Mouse (Mus musculus): ENCODE data around the gene C2cd3. TPM values are rescaled to one million over a fixed set of nuclear protein-coding genes. Genes with fewer than 3 reads are reported as not detected.
A peak's percentile ranks its signal among the peaks of the same experiment; 100 is the strongest.

Gene C2cd3
- polyA plus RNA-seq, 1 experiment from 2014 or later = 37.5 TPM

GRCm38 (mm10) chr7:100372452-100372980 is 483 bp downstream of the C2cd3 start:
- Histone ChIP-seq H3K27ac (replicated peaks) (peak overlapping the region; percentile 91), H3K4me3 (peak overlapping the region; percentile 93), H3K9me3 (no peaks in the 10 kb centered on the region), H3K36me3 (replicated peaks) (peaks cover 38% of the 10 kb centered on the region), H3K27me3 (replicated peaks; ENCODE audit: low read depth, poor library complexity, severe bottlenecking) (no peaks in the 10 kb centered on the region), H3K4me1 (peaks cover 26% of the 10 kb centered on the region)
- 8% methylated on average over 17 of the region's 17 CpGs for WGBS
- DNase-seq (ENCODE audit: low spot score) = no peak

- H3K27me3 ChIP-seq (replicated peaks; ENCODE audit: low read depth, poor library complexity, severe bottlenecking) = no peaks in the 10 kb centered on the region
- no peaks in the 10 kb centered on the region for H3K9me3 ChIP-seq
- WGBS = 88% methylated on average over 2 of the region's 2 CpGs
- DNase-seq (ENCODE audit: low spot score) = no peak
- peaks cover 84% of the 10 kb centered on the region for H3K36me3 ChIP-seq (replicated peaks)
- peaks cover 1% of the 10 kb centered on the region; the same call in 1 of the 2 replicates for H3K4me1 ChIP-seq
- H3K27ac ChIP-seq (replicated peaks) = no peak overlapping the region
- H3K4me3 ChIP-seq = no peak overlapping the region
These were observed 6.2 kb downstream of the C2cd3 start for GRCm38 (mm10) chr7:100378257-100378656.

- H3K27ac ChIP-seq (replicated peaks) = no peak overlapping the region
- no peak for DNase-seq (ENCODE audit: low spot score)
- no peaks in the 10 kb centered on the region for H3K9me3 ChIP-seq
- no peaks in the 10 kb centered on the region for H3K4me1 ChIP-seq
- peaks cover 82% of the 10 kb centered on the region for H3K36me3 ChIP-seq (replicated peaks)
- H3K4me3 ChIP-seq = no peak overlapping the region
- no peaks in the 10 kb centered on the region for H3K27me3 ChIP-seq (replicated peaks; ENCODE audit: low read depth, poor library complexity, severe bottlenecking)
These were observed 9.1 kb downstream of the C2cd3 start for GRCm38 (mm10) chr7:100381161-100381560.

GRCm38 (mm10) chr7:100383207-100383606 is 11.2 kb downstream of the C2cd3 start:
- Histone ChIP-seq H3K27ac (replicated peaks) (no peak overlapping the region), H3K36me3 (replicated peaks) (peaks cover 81% of the 10 kb centered on the region), H3K4me3 (no peak overlapping the region), H3K4me1 (no peaks in the 10 kb centered on the region), H3K27me3 (replicated peaks; ENCODE audit: low read depth, poor library complexity, severe bottlenecking) (no peaks in the 10 kb centered on the region), H3K9me3 (no peaks in the 10 kb centered on the region)
- DNase-seq (ENCODE audit: low spot score) = no peak
- 88% methylated on average over 2 of the region's 2 CpGs for WGBS

GRCm38 (mm10) chr7:100388174-100388573 is 16.1 kb downstream of the C2cd3 start:
- Histone ChIP-seq H3K27me3 (replicated peaks; ENCODE audit: low read depth, poor library complexity, severe bottlenecking) (no peaks in the 10 kb centered on the region), H3K4me1 (no peaks in the 10 kb centered on the region), H3K36me3 (replicated peaks) (peaks cover 83% of the 10 kb centered on the region), H3K27ac (replicated peaks) (no peak overlapping the region), H3K9me3 (no peaks in the 10 kb centered on the region), H3K4me3 (no peak overlapping the region)
- 93% methylated on average over 2 of the region's 2 CpGs for WGBS
- DNase-seq (ENCODE audit: low spot score) = no peak

- no peak for DNase-seq (ENCODE audit: low spot score)
- 92% methylated on average over 8 of the region's 8 CpGs for WGBS
- Histone ChIP-seq H3K9me3 (no peaks in the 10 kb centered on the region), H3K36me3 (replicated peaks) (peaks cover 86% of the 10 kb centered on the region), H3K27ac (replicated peaks) (no peak overlapping the region), H3K27me3 (replicated peaks; ENCODE audit: low read depth, poor library complexity, severe bottlenecking) (no peaks in the 10 kb centered on the region), H3K4me1 (no peaks in the 10 kb centered on the region), H3K4me3 (no peak overlapping the region)
These were observed 18.1 kb downstream of the C2cd3 start for GRCm38 (mm10) chr7:100390166-100390565.

GRCm38 (mm10) chr7:100392265-100392664 is 20.2 kb downstream of the C2cd3 start:
- no peak overlapping the region for H3K27ac ChIP-seq (replicated peaks)
- peak; percentile 23 for DNase-seq (ENCODE audit: low spot score)
- H3K4me3 ChIP-seq = no peak overlapping the region
- peaks cover 98% of the 10 kb centered on the region for H3K36me3 ChIP-seq (replicated peaks)
- H3K27me3 ChIP-seq (replicated peaks; ENCODE audit: low read depth, poor library complexity, severe bottlenecking) = no peaks in the 10 kb centered on the region
- H3K9me3 ChIP-seq = no peaks in the 10 kb centered on the region
- no peaks in the 10 kb centered on the region for H3K4me1 ChIP-seq
- WGBS = 84% methylated on average over 2 of the region's 2 CpGs

- H3K4me3 ChIP-seq = no peak overlapping the region
- no peaks in the 10 kb centered on the region for H3K27me3 ChIP-seq (replicated peaks; ENCODE audit: low read depth, poor library complexity, severe bottlenecking)
- H3K27ac ChIP-seq (replicated peaks) = no peak overlapping the region
- H3K4me1 ChIP-seq = no peaks in the 10 kb centered on the region
- DNase-seq (ENCODE audit: low spot score) = peak; percentile 30
- 84% methylated on average over 8 of the region's 8 CpGs for WGBS
- peaks cover 83% of the 10 kb centered on the region for H3K36me3 ChIP-seq (replicated peaks)
- no peaks in the 10 kb centered on the region for H3K9me3 ChIP-seq
These were observed 27.3 kb downstream of the C2cd3 start for GRCm38 (mm10) chr7:100399231-100399913.

GRCm38 (mm10) chr7:100400899-100401539 is 29.0 kb downstream of the C2cd3 start:
- Histone ChIP-seq H3K27me3 (replicated peaks; ENCODE audit: low read depth, poor library complexity, severe bottlenecking) (no peaks in the 10 kb centered on the region), H3K4me3 (no peak overlapping the region), H3K36me3 (replicated peaks) (peaks cover 83% of the 10 kb centered on the region), H3K27ac (replicated peaks) (no peak overlapping the region), H3K4me1 (no peaks in the 10 kb centered on the region), H3K9me3 (no peaks in the 10 kb centered on the region)
- WGBS = 69% methylated on average over 4 of the region's 4 CpGs
- DNase-seq (ENCODE audit: low spot score) = no peak

- no peaks in the 10 kb centered on the region for H3K9me3 ChIP-seq
- peaks cover 83% of the 10 kb centered on the region for H3K36me3 ChIP-seq (replicated peaks)
- 95% methylated on average over 4 of the region's 4 CpGs for WGBS
- no peak overlapping the region for H3K4me3 ChIP-seq
- H3K4me1 ChIP-seq = no peaks in the 10 kb centered on the region
- H3K27me3 ChIP-seq (replicated peaks; ENCODE audit: low read depth, poor library complexity, severe bottlenecking) = no peaks in the 10 kb centered on the region
- DNase-seq (ENCODE audit: low spot score) = no peak
- H3K27ac ChIP-seq (replicated peaks) = no peak overlapping the region
These were observed 30.7 kb downstream of the C2cd3 start for GRCm38 (mm10) chr7:100402715-100403114.

- DNase-seq (ENCODE audit: low spot score) = no peak
- no peaks in the 10 kb centered on the region for H3K27me3 ChIP-seq (replicated peaks; ENCODE audit: low read depth, poor library complexity, severe bottlenecking)
- H3K36me3 ChIP-seq (replicated peaks) = peaks cover 99% of the 10 kb centered on the region
- no peaks in the 10 kb centered on the region for H3K4me1 ChIP-seq
- H3K9me3 ChIP-seq = no peaks in the 10 kb centered on the region
- WGBS = 94% methylated on average over 5 of the region's 5 CpGs
- H3K27ac ChIP-seq (replicated peaks) = no peak overlapping the region
- no peak overlapping the region for H3K4me3 ChIP-seq
These were observed 35.6 kb downstream of the C2cd3 start for GRCm38 (mm10) chr7:100407677-100408076.

- Histone ChIP-seq H3K9me3 (no peaks in the 10 kb centered on the region), H3K27me3 (replicated peaks; ENCODE audit: low read depth, poor library complexity, severe bottlenecking) (no peaks in the 10 kb centered on the region), H3K27ac (replicated peaks) (no peak overlapping the region), H3K4me3 (no peak overlapping the region), H3K4me1 (no peaks in the 10 kb centered on the region), H3K36me3 (replicated peaks) (peaks cover 99% of the 10 kb centered on the region)
- WGBS = 94% methylated on average over 4 of the region's 4 CpGs
- no peak for DNase-seq (ENCODE audit: low spot score)
These were observed 36.7 kb downstream of the C2cd3 start for GRCm38 (mm10) chr7:100408684-100409083.

GRCm38 (mm10) chr7:100425795-100426194 is 53.8 kb downstream of the C2cd3 start:
- WGBS = 95% methylated on average over 3 of the region's 3 CpGs
- Histone ChIP-seq H3K27ac (replicated peaks) (no peak overlapping the region), H3K9me3 (no peaks in the 10 kb centered on the region), H3K27me3 (replicated peaks; ENCODE audit: low read depth, poor library complexity, severe bottlenecking) (no peaks in the 10 kb centered on the region), H3K36me3 (replicated peaks) (peaks cover 98% of the 10 kb centered on the region), H3K4me1 (no peaks in the 10 kb centered on the region), H3K4me3 (no peak overlapping the region)
- DNase-seq (ENCODE audit: low spot score) = no peak

Measured in embryonic facial prominence, embryonic 10.5 days (tissue).